Mouse (Mus musculus) frontal cortex, adult 2 months (tissue): ENCODE data around the gene Gphn. TPM values are rescaled to one million over a fixed set of nuclear protein-coding genes. Genes with fewer than 3 reads are reported as not detected.

Source experiments
- DNase-seq, 2 experiments: peaks; one replicate each; pipeline ENCODE4 v3.0.0; 2022; ENCODE audit warnings: low spot score in 1 of 2; ENCODE audit errors: extremely low spot score in 1 of 2
- polyA plus RNA-seq: library from polyadenylated mRNA; depleted of rRNA; stranded (reverse); fragments of >200 nt; gene quantifications from 2 replicates; pipeline ENCODE4 v1.2.3, GENCODE M21; 2012; rRNA removed

Gphn gene
- 69.0 and 70.7 TPM in 2 replicates for polyA plus RNA-seq

GRCm38 (mm10) chr12:78225707-78226518 lies at the start of gene Gphn:
TSS of gene Gphn (plus strand) at chr12:78226379.
- DNase-seq = peak; percentile 84 to 92

DNA sequence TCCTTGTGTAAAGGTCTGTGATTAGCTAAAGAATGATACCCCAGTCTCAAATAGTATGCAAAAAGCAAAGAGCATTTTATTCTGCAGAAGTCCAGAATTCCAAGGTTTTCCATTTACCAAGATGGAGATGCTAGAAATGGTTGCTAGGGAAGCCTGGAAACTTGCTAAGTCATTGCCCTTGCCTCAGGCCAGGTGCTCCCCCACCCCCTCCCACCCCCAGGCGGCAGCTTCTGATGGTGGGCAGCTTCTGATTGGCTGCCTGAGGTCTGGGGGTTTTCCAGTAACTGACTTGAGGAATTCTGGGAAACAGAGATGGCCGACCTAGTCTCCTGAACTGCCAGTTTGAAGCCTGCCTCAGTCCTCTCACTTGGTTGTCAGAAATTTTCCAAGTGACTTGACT lies 44.7 kb upstream of the Gphn start:
- no peak for DNase-seq

GRCm38 (mm10) chr12:78193942-78194341 lies 32.2 kb upstream of the Gphn start, which contains the start of gene Gm6657:
TSS of gene Gm6657 (plus strand) at chr12:78194242.
- no peak for DNase-seq

GRCm38 (mm10) chr12:78195368-78195767 lies 30.8 kb upstream of the Gphn start:
- no peak for DNase-seq

DNA sequence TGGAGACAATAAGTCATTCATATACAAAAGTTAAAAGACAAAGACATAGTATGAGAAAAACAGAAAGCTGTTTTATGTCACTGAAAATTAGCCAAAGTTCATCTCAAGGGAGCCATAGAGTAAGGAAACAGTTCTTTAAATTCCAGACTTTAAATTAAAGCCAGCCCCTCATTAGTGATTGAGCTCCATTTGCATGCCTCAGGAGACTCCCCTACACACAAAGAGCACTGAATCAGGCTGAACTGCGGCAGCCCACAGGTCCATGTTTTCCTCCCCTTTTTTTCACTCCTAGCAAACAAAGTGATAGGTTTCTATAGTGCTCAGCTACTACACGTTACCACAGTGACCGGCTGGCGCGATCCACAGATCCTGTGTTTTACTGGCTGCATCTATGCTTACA lies 22.5 kb upstream of the Gphn start:
- DNase-seq = no peak

- peak; percentile 18 to 73 for DNase-seq
These were observed 20.1 kb upstream of the Gphn start for GRCm38 (mm10) chr12:78205915-78206570.

GRCm38 (mm10) chr12:78206571-78206960 lies 19.6 kb upstream of the Gphn start:
- DNase-seq = no peak

DNA sequence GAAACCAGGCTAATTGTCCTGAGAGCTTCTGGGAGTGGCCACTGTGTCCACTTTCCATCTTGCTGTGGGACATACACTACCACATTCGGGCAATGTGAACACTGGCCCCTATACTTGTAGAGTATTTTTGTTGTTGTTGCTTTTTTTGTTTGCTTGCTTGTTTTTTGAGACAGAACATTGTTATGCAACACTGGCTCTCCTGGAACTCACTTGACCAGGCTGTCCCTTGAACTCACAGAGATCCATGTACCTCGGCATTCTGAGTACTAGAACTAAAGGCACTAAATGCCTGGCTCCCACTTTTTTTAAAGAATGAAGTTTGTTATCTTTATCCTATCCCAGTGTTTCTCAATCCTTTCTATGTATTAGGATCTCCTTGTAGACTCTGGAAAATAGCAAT lies 16.3 kb upstream of the Gphn start:
- DNase-seq = no peak

- no peak for DNase-seq
These were observed 10.7 kb upstream of the Gphn start for GRCm38 (mm10) chr12:78215490-78215889.

DNA sequence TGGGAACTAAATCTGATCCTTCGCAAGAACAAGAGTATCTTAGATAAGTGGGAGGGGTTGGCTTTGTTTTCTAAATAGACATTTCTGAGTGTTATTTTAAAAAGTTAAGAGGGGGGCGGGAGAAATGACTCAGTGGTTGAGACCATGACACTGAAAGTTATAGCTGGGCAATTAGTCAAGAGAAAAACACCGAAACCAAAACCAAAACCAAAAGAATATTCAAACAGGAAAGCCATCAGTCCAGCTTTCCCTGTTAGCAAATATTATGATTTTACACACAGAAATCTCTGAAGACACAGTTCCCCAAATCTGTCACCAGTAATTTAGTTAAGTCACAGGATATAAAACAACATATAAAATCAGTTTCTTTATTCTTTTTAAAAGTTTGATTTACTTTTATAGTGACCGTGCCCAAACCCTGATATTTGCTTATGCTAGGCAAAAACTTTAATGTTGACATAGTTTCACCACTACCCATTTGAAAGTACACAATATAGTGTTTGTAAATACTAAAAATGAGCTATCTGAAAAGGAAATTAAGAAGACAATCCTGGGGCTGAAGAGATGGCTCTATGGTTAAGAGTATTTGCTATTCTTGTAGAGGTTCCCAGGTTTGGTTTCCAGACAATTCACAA lies 6.9 kb upstream of the Gphn start:
- no peak for DNase-seq

DNA sequence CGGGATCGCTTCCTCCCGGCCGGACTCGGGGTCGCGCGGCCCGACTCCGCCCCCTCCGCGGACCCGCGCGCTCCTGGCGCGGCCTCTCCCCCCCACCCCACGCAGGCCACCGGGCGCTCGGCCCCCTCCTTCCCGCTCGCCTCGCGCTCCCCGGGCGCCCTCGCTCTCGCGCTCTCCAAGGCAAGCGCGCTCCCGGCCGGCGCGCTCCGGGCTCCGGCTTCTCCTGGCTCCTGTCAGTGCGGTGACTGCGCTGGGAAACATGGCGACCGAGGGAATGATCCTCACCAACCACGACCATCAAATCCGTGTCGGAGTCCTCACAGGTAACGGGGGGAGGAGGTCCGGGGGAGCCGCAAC lies 318 bp downstream of the Gphn start:
- peak; percentile 52 to 86 for DNase-seq

GRCm38 (mm10) chr12:78227021-78227932 lies 1.1 kb downstream of the Gphn start:
- DNase-seq = peak in 1 of 2 experiments; percentile 36

DNA sequence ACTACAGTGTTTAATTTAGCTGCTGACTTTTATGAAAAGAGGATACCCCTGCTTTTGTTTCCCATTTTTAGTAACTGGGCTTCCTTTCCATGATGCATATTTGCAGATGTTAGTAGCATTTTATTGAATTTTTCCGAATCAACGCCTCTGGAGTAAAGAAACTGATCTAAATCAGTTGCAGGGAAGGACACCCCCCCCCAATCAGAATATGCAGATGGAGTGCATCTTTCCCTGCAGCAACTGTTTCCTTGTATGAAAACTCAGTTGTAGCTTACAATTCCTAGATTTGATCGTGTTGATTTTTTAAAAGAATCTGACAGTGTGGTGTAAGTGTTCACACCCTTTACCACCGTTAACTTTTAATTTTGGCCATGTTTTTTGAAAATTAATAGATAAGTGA lies 2.0 kb downstream of the Gphn start:
- no peak for DNase-seq

DNA sequence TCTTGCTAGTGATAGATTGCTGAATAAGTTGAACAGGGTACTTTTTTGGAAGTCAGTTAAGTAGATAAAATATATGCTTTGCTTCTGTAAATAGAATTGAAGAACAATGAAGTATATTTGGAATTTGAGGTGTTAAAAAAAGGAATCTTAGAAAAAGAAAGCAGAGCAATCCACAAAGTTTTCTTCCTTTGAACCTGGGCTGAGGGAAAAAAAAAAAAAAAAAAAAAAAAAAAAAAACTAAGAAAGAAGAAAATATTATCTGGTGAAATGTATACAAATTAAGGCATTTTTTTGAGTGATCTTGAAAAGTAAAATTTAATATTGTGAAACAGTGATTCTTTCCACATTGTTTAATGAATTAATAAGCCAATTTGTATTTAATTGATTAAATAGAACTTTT lies 6.4 kb downstream of the Gphn start:
- no peak for DNase-seq

DNA sequence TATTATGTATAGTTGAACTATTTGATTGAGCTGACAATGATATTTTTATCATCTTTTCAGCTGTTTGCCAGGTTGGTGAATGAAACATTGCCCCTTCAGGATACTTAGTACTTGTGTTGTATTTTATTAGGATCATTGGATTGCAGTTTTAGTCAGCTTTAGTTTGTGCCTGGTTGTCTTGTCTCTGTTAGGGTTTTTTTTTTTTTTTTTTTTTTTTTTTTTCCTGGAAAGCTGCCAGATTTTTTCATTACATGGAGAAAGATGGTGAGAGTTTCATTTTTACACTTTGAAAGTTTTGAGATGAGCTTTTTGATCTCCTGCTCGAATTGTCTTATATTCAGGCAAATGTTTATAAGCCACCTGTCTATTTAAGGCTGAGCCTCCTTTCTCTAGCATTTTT lies 22.2 kb downstream of the Gphn start:
- no peak for DNase-seq

- DNase-seq = peak in 1 of 2 experiments; percentile 16
These were observed 23.0 kb downstream of the Gphn start for GRCm38 (mm10) chr12:78249151-78249550.

GRCm38 (mm10) chr12:78277386-78277785 lies 51.2 kb downstream of the Gphn start:
- peak in 1 of 2 experiments; percentile 5 for DNase-seq

GRCm38 (mm10) chr12:78290384-78290783 lies 64.2 kb downstream of the Gphn start:
- no peak for DNase-seq

DNA sequence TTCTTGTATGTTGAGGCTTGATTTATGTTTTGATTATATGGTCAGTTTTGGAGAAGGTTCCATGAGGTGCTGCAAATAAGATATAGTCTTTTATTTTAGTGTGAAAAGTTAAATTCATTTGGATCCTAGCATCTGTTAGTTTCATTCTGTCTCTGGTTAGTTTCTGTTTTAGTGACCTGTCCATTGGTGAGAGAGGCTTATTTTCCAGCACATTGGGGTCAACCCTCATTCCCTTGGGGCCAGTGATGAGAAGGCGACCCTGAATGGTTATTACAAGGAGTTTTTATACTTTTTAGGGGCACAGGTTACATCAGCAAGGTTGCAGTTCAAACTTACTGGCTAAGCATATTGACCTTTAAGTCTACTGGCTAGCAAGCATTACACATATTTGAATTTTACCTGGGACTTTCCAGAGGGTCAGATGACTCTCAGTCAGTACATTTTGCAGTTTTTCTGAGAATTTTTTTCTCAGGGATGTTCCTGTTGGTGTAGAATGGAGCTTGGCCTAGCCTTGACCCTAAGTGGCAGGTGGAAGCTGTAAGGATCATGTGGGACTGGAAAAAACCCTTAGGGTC lies 72.7 kb downstream of the Gphn start:
- no peak for DNase-seq

GRCm38 (mm10) chr12:78315106-78315505 lies 88.9 kb downstream of the Gphn start:
- DNase-seq = no peak
